Mouse (Mus musculus) olfactory bulb, adult 2 months (tissue): Measurements from ENCODE around the gene Csnk1g2.

ENCODE experiments used
- CTCF ChIP-seq: fragments of 200-500 bp; IDR thresholded peaks from 2 replicates; pipeline ENCODE4 v1.5.1; 2012; ENCODE audit warnings: low read depth, mild to moderate bottlenecking, low read length, moderate library complexity; ENCODE audit not compliant: insufficient read depth
- POLR2A ChIP-seq: fragments of 200-500 bp; IDR thresholded peaks from 2 replicates; pipeline ENCODE4 v1.6.1; 2012; ENCODE audit warnings: mild to moderate bottlenecking, low read depth, low read length, moderate library complexity; ENCODE audit not compliant: insufficient read depth

DNA sequence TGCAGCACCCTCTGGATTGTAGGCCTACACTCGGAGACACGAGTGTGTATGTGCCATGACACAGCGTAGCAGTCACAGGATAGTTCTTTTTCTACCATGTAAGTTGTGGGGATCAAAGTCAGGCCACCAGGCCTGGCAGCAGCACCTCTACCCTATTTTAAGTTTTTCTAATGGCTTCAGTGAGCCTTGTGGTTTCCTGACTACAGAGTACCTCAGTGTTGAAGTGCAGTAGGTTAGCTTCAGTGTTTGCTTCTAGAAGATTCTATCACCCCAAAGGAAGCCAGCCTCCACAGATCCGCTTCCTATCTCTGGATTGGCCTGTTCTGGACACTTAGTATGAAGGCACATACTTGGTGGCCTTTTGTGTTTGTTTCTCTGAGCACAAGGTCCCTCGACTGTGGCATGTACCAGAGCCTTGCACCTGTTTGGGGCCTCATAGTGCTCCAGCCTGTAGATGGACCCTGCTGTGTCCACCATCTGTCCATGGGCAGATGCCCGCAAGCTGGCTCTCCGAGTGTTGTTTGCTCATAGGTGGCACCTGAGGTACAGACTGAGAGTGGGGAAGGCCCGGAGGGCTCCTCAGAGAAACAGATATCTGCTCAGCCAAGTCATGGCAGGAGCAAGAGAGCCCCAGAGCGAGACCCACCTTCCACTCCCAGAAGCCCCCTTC, 12.4 kb upstream of the Csnk1g2 start:
- TF ChIP-seq POLR2A (no peak), CTCF (no peak)
